Mouse (Mus musculus) heart, postnatal 0 days (tissue): Measurements from ENCODE around the gene Tnrc6b. TPM values are rescaled to one million over a fixed set of nuclear protein-coding genes. Genes with fewer than 3 reads are reported as not detected.
A peak's percentile ranks its signal among the peaks of the same experiment; 100 is the strongest.

Experiments
- ATAC-seq: fragments of 200-750 bp; cut with Nextera tagmentation; 2 replicates; pipeline ENCODE4 v1.8.0; 2017; ENCODE audit warnings: low read depth, moderate number of reproducible peaks, moderate library complexity; ENCODE audit not compliant: insufficient read depth
- DNase-seq: peaks from one replicate; pipeline ENCODE4 v3.0.0-alpha.2; 2016; ENCODE audit warnings: low spot score
- H3K27ac ChIP-seq: fragments of 300-500 bp; sonication (generic); 2 replicates; pipeline ENCODE4 v1.5.1; 2014; ENCODE audit warnings: low read depth, mild to moderate bottlenecking
- H3K27me3 ChIP-seq: fragments of 300-500 bp; sonication (generic); 2 replicates; pipeline ENCODE4 v1.6.1; 2014; ENCODE audit warnings: low read length, mixed read lengths; ENCODE audit not compliant: control insufficient read depth, insufficient read depth
- H3K36me3 ChIP-seq: fragments of 300-500 bp; sonication (generic); replicated peaks from 2 replicates; pipeline ENCODE4 v1.6.1; 2014; ENCODE audit warnings: low read length, mixed read lengths; ENCODE audit not compliant: control insufficient read depth, insufficient read depth
- H3K4me1 ChIP-seq: fragments of 300-500 bp; sonication (generic); 2 replicates; pipeline ENCODE4 v1.6.1; 2014; ENCODE audit warnings: antibody characterized with exemption; ENCODE audit not compliant: control insufficient read depth, insufficient read depth
- H3K4me2 ChIP-seq: fragments of 300-500 bp; sonication (generic); 2 replicates; pipeline ENCODE4 v1.6.1; 2014; ENCODE audit warnings: low read depth, mild to moderate bottlenecking, low read length, moderate library complexity
- H3K4me3 ChIP-seq: fragments of 300-500 bp; sonication (generic); 2 replicates; pipeline ENCODE4 v1.5.1; 2014; ENCODE audit warnings: low read depth, low read length
- H3K9ac ChIP-seq: fragments of 300-500 bp; sonication (generic); replicated peaks from 2 replicates; pipeline ENCODE4 v1.6.1; 2014; ENCODE audit warnings: low read depth, low read length, mixed read lengths
- H3K9me3 ChIP-seq: fragments of 300-500 bp; sonication (generic); replicated peaks from 2 replicates; pipeline ENCODE4 v1.6.1; 2016; ENCODE audit warnings: low read length; ENCODE audit not compliant: control insufficient read depth
- CTCF ChIP-seq: IDR thresholded peaks from 2 replicates; pipeline ENCODE4 v1.5.1; 2016; ENCODE audit warnings: antibody characterized with exemption, control low read depth, low read depth
- EP300 ChIP-seq: IDR thresholded peaks from 2 replicates; pipeline ENCODE4 v1.6.1; 2016; ENCODE audit warnings: antibody characterized with exemption, low read depth
- WGBS: fragments of 180-500 bp; shearing (Covaris S2); extraction: QIAGEN DNeasy Blood & Tissue Kit; methylation state at CpG from one replicate; pipeline ENCODE4 v1.1.7; 2014; 5-methylcytosine and 5-hydroxymethylcytosine counted together
- polyA plus RNA-seq: library from polyadenylated mRNA; unstranded; fragments of >200 nt; fragmentation: Nextera tagmentation; extraction: Ambion mirVana; gene quantifications from 2 replicates; pipeline ENCODE4 v1.2.1, GENCODE M21; 2015
- total RNA-seq: library from RNA; depleted of rRNA; stranded (reverse); fragments of >200 nt; gene quantifications from 2 replicates; pipeline ENCODE4 v1.2.3, GENCODE M21; 2014; ENCODE audit warnings: low replicate concordance

The Tnrc6b gene
- total and polyA plus RNA-seq, 2 experiments from 2014 or later = 16.1 to 33.5 TPM

DNA sequence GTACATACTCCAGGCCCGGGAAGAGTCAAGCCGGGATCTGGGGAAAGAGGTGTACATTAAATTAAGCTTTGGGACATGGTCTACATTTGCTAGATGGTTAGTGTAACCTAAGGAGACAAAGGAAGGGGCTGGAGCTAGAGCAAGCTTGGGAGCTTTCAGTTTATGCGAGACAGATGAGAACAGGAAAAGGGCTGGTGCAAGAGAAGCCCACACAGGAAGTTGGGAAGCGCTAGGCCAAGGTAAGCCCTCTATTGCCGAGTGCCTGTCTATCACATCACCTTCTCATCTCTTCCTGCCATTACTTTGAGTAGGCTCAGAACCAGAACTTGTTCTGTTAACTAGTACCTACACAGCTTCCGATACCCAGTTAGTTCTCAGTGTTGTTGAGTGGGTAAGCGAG is 103.7 kb downstream of the Tnrc6b start:
- peak overlapping the region; percentile 36; the same call in 1 of the 2 replicates for H3K27ac ChIP-seq
- no peaks in the 10 kb centered on the region for H3K9me3 ChIP-seq
- H3K9ac ChIP-seq = no peak overlapping the region
- ATAC-seq = no peak
- no peak overlapping the region for H3K4me2 ChIP-seq
- WGBS = 59% methylated on average over 7 of the region's 7 CpGs
- peaks cover 8% of the 10 kb centered on the region for H3K4me1 ChIP-seq
- no peaks in the 10 kb centered on the region for H3K36me3 ChIP-seq
- DNase-seq = no peak
- TF ChIP-seq CTCF (no peak), EP300 (no peak)
- H3K27me3 ChIP-seq = no peaks in the 10 kb centered on the region
- H3K4me3 ChIP-seq = no peak overlapping the region

DNA sequence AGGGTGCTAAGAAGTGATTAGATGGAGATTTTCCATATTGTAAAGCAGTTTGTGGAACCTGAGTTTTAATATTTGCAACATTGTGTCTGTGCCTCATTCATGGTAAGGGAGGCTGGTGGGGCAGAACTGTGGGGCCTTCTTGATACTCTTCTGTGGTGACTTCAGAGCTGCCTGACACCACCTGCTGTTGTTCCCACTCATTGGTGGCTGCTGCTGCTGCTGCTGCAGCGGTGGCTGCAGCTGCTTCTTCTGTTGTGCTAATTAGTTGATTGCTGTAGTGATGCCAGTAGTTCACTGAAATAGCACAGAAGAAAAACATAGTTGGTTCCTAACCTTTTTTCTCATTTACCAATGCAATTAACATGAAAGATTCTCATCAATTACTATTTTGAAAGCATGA is 111.2 kb downstream of the Tnrc6b start:
- 0 out of 2 replicates have a peak, but pooled peaks cover 5% of the 10 kb centered on the region for H3K36me3 ChIP-seq
- H3K27me3 ChIP-seq = no peaks in the 10 kb centered on the region
- DNase-seq (no peak), ATAC-seq (no peak)
- no peak for TF ChIP-seq EP300
- no peak for TF ChIP-seq CTCF
- WGBS = 50% methylated on average over 1 of the region's 1 CpGs
- peaks cover 12% of the 10 kb centered on the region for H3K4me1 ChIP-seq
- H3K4me2 ChIP-seq = no peak overlapping the region
- H3K9ac ChIP-seq = no peak overlapping the region
- no peaks in the 10 kb centered on the region for H3K9me3 ChIP-seq
- no peak overlapping the region for H3K4me3 ChIP-seq
- H3K27ac ChIP-seq = no peak overlapping the region

DNA sequence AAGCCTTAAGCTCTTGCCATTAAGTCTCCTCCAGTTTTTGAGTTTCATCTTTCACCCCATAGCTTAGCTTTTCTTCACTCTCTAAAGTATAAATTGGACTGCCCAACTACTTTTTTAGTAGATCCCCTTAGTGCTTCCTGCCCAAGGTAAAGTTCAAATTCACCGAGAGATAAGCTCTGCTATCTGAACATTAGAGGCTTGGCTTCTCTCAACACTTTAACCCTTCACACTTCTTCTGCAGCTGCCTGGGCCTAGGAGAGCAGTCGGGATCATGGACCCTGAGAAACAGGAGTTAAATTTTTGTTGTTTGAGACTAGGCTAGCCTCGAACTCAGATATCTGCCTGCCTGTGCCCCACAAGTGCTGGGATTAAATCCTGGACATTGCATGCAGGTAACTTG is 120.1 kb downstream of the Tnrc6b start:
- Histone ChIP-seq H3K4me3 (no peak overlapping the region), H3K4me1 (peaks cover 40% of the 10 kb centered on the region), H3K27me3 (no peaks in the 10 kb centered on the region), H3K9ac (no peak overlapping the region), H3K36me3 (no peaks in the 10 kb centered on the region), H3K27ac (no peak overlapping the region), H3K9me3 (no peaks in the 10 kb centered on the region), H3K4me2 (no peak overlapping the region)
- no peak for DNase-seq
- TF ChIP-seq CTCF (no peak), EP300 (no peak)
- no peak for ATAC-seq
- WGBS = 32% methylated on average over 3 of the region's 3 CpGs

DNA sequence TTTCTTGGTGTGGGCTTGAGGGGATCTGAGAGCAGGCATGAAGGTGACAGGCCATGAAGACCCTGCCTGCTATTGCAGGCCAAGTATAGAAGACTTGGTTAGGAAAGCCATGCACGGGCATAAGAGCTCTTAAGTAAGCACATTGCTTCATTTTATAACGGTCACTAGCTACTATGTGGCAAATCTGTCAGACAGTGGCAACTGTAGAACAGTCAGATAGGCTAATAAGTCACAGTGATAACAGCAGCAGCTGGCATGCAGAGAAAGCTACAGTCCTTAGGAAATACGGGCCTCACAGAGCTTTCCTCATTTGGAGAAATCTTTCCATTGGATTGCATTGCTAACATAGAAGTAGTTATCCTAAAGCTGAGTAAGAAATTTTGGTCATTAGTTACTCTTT is 121.7 kb downstream of the Tnrc6b start:
- 0 out of 2 replicates have a peak overlapping the region, but pooled peaks have one; percentile 11 for H3K27ac ChIP-seq
- DNase-seq = no peak
- H3K4me1 ChIP-seq = peaks cover 47% of the 10 kb centered on the region
- TF ChIP-seq CTCF = no peak
- TF ChIP-seq EP300 = no peak
- H3K9me3 ChIP-seq = no peaks in the 10 kb centered on the region
- no peak overlapping the region for H3K4me2 ChIP-seq
- ATAC-seq = no peak
- H3K36me3 ChIP-seq = no peaks in the 10 kb centered on the region
- WGBS = 13% methylated on average over 3 of the region's 3 CpGs
- no peak overlapping the region for H3K9ac ChIP-seq
- no peak overlapping the region for H3K4me3 ChIP-seq
- H3K27me3 ChIP-seq = no peaks in the 10 kb centered on the region

DNA sequence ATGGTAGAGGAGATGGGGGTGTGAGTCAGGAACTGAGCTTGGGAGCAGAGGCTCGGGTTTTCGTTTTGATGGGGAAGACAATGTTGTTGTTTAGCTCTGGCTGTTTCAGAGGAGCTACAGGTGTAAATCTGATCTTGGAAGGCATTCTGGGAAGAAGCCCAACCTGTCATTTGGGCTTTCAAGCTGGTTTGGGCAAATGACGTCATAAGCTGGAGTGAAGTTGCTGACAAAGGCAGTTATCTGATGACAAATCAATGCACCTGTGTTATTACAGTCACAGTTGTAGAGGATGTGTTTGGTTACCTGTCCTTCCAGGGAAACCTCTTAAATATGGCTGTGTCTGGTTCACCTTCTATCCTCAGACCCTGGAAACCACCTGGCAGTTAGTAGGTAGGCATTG is 125.1 kb downstream of the Tnrc6b start:
- Histone ChIP-seq H3K4me2 (no peak overlapping the region), H3K9ac (no peak overlapping the region), H3K27ac (no peak overlapping the region), H3K27me3 (no peaks in the 10 kb centered on the region), H3K4me3 (no peak overlapping the region), H3K4me1 (peaks cover 36% of the 10 kb centered on the region), H3K9me3 (no peaks in the 10 kb centered on the region), H3K36me3 (no peaks in the 10 kb centered on the region)
- 47% methylated on average over 3 of the region's 3 CpGs for WGBS
- no peak for DNase-seq
- no peak for TF ChIP-seq CTCF
- TF ChIP-seq EP300 = no peak
- ATAC-seq = no peak

DNA sequence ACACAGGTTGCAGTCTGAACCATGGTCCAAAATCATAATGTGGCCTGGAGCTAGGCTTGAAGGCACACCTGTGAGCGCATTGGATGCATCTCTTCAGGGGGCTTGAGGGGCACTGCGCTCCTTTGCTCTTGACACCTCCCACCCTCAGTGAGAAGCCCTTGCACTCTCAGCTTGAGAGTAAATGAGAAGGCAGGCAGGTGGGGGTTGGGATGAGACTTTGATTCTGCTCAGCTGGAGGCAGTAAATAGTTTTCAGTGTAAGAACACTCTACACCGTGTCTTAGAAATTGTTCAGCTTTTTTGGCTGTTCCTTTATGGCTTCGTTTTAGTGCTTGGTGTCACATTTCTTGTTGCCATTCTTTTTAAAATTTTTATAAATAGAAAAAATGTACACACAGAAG is 127.7 kb downstream of the Tnrc6b start:
- peaks cover 41% of the 10 kb centered on the region for H3K4me1 ChIP-seq
- WGBS = 64% methylated on average over 4 of the region's 4 CpGs

More for the DNA sequence above, 127.7 kb downstream of the Tnrc6b start:
- DNase-seq (no peak), ATAC-seq (no peak)
- Histone ChIP-seq H3K9me3 (no peaks in the 10 kb centered on the region), H3K9ac (no peak overlapping the region), H3K27me3 (no peaks in the 10 kb centered on the region), H3K27ac (no peak overlapping the region), H3K36me3 (no peaks in the 10 kb centered on the region), H3K4me3 (no peak overlapping the region), H3K4me2 (no peak overlapping the region)
- TF ChIP-seq CTCF (no peak), EP300 (no peak)
